Mouse (Mus musculus): ENCODE measurements around the gene Gm1673.
"Not testable (repeated sequence)": the region's sequence is repeated elsewhere in the genome, so short reads cannot be mapped to it uniquely, and the experiment has no call there.

Gm1673 gene

DNA sequence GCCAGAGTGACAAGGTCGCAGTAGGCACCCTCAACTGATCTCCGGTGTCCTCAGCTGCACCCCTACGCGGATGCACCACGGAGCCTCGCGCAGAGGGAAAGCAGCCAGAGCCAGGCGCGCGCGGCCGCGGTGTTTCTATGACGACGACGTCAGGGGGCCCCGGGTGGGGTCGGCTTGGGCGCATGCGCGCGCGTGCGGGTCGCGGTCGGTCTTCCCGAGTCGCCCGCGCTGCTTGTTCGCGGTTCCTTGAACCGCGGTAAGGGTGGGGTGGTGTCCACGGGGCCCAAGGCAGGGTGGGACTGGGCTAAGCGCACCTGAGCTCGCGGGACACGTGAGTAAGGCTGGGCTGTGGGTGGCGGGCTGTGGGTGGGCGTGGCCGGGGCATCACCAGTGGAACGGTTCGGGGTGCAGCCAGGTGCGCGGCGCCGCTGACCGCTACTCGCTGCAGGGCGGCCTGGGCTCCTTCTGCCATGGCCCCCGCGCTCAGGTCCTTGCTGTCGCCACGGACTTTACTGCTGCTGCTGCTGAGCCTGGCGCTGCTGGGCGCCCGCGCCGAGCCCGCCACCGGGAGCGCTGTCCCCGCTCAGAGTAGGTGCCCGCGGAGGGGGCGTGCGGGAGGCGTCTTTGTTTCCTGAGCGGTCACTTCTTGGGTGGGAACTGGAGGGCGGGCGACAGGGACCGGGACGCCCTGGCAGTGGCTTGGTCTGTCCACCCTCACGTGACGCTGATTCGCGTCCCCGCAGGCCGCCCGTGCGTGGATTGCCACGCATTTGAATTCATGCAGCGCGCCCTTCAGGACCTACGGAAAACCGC lies at the start of gene Gm1673:
TSS of gene Gm1673 (plus strand) at position 125 of the 813 bp plus-strand sequence.
- peak; percentile 70 for DNase-seq

DNA sequence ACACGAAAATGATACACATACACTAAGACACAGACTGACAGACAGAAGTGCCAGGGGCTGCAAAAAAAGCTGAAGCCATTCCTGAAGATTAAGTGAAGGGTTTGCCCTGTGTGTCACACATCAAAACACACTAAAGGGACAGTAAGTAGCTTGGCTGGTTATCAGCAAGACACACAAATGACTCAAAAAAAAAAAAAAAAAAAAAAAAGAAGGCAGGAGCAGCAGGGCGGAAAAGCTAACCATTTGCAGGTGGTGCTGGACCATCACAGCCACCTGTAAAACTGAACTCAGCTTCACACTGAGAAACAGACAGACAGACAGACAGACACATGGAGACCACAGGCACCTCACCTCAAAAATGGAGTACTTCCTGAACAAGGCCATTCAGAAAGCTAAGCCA lies 49.2 kb upstream of the Gm1673 start:
- DNase-seq = no peak

DNA sequence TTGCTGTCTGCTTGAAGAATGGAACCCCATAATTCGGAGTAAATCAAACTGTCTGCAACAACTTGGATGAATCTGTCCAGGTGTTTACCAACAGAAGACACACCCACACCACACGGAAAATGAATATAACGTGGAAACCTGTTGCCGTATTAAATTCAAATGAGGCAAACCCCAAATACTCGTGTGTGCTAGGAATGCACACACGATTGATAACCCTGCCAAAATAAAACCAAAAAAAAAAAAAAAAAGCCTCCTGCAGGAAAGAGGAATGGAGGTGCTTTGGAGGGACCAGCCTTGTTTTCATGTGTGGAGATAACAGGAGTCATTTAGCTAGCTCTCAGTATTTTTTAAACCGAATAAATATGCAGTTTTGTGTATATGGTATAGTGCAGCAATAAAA lies 48.4 kb upstream of the Gm1673 start:
- no peak for DNase-seq

DNA sequence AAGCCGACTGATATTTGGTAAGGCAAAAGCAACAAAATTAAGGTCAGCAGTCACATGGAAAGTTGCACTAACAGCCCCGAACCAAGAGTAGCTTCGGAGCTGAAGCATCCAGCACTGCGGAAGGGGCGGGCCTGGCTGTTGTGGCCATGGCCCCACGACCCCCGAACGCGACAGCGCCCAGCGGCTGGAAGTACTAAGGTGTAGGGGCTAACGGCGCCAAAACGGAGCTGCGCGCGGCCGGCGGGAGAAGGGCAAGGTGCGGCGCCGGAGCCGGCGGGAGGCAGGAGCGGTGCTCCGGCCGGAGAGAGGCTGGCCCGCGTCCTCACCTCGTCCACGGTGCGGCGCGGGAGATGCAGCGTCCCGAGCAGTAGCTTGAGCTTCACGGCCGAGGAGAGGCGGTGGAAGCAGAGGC lies 47.5 kb upstream of the Gm1673 start:
- no peak for DNase-seq

DNA sequence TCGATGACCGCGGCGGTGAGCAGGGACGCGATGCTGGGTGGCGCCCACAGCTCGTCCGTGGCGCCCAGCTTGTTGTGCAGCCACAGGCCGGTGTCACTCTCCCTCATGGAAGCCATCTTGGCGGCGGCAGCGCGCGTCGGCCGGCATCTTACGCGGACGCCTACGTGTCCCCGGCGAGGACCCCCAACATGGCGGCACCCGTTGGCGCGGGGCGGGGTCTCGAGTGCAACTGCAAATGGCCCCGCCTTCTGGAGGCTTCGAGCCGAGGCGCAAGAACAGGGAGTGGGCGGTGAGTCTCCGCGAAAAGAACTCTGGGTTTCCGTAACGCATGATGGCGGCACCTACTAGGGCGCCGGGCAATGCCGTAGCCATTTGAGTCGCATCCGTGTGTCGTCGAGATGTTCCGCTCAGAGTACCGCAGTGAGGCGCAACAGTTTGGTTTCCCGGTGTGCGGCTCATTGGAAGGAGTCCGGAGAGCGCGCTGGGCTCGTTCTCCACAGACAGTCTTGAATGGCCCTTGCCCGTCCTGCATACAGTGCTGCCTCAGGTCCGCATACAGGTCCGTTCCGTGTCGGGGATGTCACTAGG lies 47.0 kb upstream of the Gm1673 start, which contains the start of gene Nelfa:
TSS of gene Nelfa (minus strand) at position 294 of the 588 bp plus-strand sequence.
- DNase-seq = peak; percentile 98

DNA sequence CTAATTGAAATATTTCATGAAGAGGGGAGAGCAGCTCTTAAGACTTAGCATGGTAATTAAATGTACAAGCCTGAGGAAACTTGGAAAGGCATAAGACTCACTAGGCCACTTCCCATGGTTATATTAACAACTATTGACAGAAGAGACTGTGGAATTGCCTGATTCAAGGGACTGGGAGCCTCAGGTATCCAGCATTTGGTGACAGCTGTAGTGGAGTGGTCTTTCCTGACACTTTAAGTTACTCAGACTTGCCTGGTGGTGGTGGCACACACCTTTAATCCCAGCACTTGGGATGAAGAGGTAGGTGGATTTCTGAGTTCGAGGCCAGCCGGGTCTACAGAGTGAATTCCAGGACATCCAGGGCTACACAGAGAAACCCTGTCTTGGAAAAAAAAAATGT lies 46.0 kb upstream of the Gm1673 start:
- DNase-seq = no peak

DNA sequence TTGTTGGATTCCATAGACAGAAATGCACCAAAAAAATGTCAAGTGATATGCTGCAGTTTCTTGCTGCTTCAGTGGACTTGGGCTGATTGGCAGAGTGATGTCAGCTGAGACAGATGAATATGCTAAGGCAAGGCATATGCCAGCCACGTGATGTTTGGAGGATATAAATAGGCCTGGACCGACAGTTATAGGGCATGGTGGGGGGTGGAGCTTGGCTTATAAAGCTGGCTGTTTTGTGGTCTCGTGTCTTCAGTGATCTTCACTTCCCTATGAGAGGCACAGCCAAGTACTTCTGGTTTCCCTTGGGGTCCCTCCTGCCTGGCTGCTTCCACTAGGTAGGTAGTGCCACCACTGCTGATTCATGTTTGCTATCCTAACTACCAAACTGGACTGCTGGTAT lies 44.8 kb upstream of the Gm1673 start:
- DNase-seq = no peak

DNA sequence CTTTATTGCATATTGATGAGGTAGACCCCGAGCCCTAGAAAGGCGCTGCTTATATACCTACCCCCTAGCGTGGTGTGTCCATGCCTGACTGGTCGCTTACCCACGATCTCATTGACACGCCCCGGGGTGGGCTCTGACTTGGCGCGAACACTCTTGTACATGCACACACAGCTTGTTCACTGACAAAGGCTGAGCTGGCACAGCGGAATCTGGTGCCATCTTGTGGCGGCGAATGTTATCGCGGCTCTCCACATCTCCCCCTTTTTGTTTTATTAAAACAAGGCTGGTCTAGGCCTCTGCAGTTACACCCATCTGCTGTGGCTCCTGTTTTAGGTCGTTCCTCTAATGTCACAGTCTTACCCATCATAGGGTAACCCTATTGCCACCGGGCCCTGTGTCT lies 36.2 kb upstream of the Gm1673 start:
- DNase-seq = not testable (repeated sequence)

DNA sequence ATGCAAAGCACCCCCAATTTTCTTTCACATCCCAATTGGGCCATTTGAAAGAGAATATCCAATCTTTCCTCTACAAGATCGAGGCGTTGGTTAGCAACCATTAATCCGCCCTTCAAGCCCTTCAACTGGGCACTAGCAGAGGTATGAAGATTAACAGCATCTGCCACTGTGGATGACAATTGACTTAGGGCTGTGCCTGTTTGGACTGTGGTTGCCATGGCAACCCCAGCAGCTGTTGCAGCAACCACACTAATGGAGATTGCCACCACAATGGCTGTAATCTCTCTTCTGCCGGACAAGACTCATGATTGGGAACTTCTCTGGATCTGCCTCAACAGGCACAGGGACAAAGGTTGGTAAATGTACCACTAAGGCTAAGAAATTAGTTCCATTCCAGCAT lies 34.9 kb upstream of the Gm1673 start:
- DNase-seq = no peak

DNA sequence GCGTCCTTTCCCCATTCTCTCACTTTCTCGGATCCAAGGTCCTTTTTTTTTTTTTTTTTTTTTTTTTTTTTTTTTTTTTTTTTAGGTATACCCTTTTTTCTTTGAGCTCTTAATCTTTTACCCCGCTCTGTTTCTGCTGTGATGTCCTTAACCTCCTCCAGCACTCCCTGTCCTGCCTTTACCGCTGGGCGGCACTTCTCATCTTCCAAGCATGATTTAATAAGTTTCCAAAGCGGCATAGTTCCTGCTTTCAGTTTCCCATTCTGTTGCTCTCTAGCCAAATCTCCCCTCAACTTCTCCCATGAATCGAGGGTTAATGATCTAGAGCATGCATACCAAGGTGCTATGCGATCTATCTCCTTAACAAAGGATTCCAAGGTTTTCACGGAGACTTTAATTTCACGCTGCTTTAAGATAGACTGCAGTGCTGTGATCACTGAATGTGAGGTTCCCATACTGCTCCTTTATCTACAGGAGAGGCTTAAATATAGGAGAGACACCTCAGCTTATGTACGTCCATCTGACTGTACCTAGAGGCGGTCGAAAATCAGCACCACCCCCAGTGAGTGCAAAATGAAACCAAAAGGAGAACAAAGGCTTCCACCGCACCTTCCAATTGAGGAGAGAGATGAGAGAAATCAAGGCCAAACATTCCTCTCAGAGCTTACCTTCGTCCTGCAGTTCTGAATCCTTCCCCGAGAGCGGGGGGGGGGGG lies 29.6 kb upstream of the Gm1673 start:
- DNase-seq = no peak

DNA sequence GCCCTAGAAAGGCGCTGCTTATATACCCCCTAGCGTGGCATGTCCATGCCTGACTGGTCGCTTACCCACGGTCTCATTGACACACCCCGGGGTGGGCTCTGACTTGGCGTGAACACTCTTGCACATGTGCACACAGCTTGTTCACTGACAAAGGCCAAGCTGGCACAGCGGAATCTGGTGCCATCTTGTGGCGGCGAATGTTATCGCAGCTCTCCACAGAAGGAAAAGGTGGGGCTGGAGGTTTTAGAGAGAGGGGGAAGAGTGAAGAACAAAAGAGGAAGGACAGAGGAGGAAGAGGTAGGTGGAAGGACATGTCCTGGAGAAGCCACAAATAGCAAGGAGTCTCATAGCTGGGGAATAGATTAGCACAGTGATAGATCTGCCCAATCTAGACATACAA lies 28.9 kb upstream of the Gm1673 start:
- peak; percentile 55 for DNase-seq

DNA sequence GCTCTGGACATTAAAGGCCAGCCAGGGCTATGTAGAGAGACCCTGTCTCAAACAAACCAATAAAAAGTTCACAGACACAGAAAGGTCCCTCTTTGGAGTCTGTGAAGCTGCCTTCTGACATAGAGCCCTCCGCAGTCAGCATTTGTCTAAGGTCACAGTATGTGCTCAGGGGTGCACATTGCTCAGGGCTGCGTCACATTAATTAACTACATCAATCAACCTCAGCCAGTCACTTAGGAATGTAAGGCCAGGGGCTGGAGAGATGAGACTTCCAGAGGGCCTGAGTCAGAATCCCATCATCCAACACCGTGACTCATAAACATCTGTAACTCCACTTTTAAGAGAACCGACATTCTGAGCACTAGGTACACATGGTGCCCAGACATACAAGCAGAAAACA lies 27.4 kb upstream of the Gm1673 start:
- no peak for DNase-seq

DNA sequence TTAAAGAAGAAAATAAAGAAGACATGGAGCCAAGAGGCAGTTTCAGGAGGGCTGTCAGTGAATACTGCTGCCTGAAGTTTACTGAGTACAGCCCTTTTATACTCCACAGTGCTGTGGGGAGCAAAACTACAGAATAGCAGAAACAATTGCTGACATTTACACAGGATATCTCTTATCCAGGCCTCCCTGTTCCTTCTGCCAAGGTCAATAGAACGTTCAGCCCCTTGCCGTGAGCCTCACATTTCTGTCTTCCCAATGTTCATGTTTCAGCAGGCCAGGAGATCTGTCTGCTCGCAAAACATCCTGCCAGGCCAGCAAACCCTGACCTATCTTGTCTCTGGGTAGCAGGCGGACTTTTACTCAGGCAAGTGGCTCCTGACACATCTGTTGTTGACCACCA lies 23.9 kb upstream of the Gm1673 start:
- DNase-seq = no peak

DNA sequence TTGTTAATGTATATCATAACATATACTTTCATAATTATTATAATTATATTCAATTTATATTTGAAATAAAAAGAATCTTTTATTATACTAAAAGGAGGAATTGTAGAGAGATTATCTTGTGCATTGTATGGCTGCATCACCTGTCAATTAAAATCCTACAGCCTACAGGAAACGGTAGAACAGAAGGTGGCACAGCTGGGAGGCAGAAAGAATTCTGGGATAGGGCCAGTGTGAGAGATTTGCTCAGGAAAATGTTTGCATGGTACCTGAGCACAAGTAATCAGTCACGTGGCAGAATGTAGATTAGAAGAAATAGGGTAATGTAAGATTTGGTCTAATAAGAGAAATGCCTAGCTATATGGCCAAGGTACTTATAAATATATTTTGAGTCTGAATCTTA lies 8.5 kb upstream of the Gm1673 start:
- DNase-seq = no peak

DNA sequence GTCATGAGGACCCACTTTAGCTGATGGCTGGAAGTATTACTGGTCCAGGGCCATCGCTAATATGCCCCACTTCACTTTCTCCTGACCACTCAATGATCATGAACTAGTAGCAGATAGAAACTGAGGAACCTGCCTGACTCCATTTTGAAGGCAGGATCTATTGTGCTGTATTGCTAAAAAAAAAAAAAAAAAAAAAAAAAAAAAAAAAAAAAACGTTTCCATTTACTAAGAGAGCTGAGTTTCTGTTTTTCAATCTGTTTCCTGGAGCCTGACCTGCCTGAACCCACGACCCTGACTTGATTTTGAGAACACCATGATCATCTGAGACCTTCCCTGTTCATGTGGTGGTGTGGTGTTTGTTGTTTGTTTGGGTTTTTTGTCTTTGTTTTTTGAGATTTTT lies 7.0 kb upstream of the Gm1673 start:
- no peak for DNase-seq

DNA sequence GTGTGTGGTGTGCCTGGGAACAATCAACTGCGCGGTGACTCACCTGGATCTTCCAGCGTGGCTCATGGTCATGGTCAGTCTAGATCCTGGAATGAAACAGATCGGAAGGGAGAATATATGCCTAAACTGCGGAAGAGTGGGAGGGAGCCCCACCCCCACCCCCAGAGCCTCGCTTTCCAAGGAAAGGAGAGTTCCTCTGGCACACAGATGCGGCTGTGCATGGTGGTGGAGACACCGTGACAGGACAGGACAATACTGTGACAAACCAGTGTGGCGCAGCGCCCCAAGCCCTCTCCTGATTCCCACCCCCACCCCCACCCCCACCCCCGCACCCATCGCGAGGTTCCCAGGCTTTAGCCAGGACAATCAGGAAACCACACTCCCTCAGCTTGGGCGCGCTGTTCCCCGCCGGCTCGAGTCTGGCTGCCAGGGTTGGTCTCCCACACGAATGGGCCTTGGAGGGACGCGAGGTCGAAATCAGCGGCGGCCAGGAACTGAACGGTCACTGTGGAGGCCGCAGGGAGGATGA lies 438 bp upstream of the Gm1673 start:
- no peak for DNase-seq

DNA sequence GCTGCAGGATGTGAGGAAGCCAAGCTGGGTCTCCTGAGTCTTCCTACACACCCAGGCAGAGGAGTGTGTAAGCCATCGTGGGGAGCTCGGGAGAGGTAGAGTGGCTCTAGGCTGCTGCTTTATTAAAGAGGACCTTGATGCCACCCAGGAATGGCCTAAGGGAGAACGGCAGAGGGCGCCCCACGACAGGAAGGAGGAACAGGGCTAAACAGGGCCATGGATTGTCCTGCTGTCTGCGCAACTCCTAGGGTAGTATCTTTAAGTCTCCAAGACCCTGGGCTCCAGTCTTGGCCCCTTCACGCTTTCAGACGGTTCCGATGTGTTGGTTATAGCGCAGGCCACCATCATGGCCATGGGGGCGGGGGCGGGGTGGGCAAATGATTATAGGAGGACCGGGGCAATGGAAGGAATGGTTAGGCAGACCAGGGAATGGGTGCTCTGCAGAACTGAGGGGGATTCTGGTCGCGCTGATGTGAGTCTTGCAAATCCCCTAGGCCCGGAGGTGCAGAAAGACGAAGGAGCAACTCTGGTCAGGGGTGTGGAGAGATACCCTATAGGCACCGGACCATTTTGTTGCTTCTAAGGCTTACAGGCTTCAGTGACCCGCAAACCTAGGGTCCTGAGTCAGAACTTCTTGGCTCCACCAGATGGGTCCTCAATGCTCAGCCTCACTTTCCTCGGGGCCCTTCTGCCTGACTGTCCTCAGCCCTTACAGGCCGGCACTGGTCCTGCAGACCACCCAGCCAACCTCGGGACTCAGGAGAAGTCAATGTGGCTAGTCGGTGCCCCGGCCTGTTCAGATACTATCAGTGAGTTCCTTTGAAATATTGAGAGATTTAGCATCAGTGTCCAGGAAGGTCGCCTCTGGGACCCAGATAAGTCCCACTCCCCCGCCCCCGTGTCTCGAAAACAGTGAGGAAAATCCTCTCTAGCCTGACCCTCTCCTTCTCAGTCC lies 11.7 kb downstream of the Gm1673 start:
- DNase-seq = peak; percentile 42

DNA sequence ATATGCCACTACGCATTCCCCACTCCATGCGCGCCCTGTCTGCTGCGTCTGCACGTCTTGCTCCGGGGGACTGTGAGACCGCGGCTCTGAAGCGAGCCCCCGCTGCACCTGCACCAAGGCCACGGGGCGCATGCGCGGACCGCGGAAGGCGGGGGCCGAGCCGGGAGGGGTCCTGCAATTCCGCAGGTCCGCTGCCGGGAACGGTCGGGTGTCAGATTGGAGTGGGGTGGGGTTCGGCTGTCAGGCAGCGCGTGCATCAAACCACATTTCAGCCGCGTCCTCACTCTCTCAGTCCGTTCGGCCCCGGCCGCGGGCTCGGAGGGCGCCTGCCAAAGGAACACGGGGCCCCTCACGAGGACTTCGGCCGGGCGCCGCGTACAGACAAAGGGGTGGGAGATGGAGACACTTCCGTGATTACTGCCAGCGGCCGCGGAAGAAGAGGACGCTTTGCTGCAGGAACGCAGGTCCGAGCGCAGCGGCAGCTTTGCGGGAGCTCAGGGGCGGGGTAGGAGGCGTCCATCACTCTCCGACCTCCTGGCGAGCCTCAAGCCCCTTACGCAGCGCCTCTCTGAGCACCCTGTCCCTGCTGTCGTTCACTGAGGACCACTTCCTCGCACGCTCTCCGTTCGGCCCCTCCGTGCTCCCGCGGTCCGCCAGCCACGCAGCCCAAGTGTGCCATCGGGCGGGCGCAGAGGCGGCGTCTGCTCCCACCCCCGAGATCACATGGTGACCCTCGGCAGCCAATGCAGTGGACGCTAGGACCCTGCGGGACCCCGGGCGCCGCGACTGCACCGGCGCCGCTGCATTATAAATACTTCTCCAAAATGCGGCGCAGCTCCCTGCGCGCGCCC lies 12.8 kb downstream of the Gm1673 start, which contains the start of gene Nat8l:
TSS of gene Nat8l (plus strand) at position 142 of the 851 bp plus-strand sequence.
- DNase-seq = peak; percentile 34

DNA sequence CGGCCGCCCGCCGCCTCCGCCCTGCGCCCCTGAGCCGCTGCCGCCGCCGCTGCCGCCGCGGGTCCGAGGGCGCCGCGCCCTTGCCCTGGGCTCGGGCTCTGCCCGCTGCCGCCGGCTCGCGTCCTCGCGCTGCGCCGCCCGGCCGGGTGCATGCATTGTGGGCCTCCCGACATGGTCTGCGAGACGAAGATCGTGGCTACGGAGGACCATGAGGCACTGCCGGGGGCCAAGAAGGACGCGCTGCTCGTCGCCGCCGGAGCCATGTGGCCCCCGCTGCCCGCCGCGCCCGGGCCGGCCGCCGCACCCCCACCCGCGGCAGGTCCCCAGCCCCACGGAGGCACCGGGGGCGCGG lies 13.4 kb downstream of the Gm1673 start:
- DNase-seq = no peak

DNA sequence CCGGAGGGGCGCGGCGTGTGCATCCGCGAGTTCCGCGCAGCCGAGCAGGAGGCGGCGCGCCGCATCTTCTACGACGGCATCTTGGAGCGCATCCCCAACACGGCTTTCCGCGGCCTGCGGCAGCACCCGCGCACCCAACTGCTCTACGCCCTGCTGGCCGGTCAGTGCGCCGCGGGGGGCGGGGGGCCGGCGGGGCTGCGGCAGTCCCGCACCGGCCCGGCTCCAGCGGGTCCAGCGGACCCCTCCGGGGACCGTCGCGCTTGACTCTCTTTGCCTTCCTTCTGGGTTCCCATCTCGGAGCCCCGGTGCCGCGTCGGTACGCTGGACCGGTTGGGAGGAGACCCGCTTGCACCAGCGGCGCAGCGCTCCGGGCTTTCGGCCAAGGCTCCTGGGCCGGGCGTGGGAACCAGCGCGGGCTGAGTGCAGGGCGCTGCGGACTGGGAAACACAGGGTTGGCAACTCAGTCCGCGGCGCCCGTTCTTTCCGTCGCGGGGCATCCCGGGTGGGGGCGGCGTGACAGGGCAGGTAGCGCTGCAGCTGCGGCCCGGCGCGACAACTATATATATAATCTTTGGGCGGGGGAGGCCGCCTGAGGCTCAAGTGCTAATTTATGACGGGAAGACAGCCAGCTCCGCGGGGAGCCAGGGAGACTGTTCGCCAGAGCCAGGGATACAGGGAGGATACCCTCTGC lies 14.0 kb downstream of the Gm1673 start:
- no peak for DNase-seq
